Mouse (Mus musculus) CH12.LX (cell line): ENCODE measurements around the gene Arhgef25. TPM values are rescaled to one million over a fixed set of nuclear protein-coding genes. Genes with fewer than 3 reads are reported as not detected.

Experiments
- DNase-seq: peaks from one replicate; pipeline ENCODE4 v3.0.0-alpha.2; 2013; ENCODE audit errors: extremely low read depth
- H3K27ac ChIP-seq: 2 replicates; pipeline ENCODE4 v1.5.1; 2012; ENCODE audit warnings: low read depth, mild to moderate bottlenecking, control low read depth, moderate library complexity; ENCODE audit not compliant: insufficient read depth
- H3K27me3 ChIP-seq: replicated peaks from 2 replicates; pipeline ENCODE3; 2012; ENCODE audit warnings: inconsistent platforms
- H3K36me3 ChIP-seq, 2 experiments: replicated peaks in 1 of 2; 2 replicates each; pipeline versions ENCODE3 to v1.6.1; 2012; ENCODE audit warnings: inconsistent platforms in 1 of 2, low read length in 1 of 2, mild to moderate bottlenecking in 1 of 2, mixed read lengths in 1 of 2, moderate library complexity in 1 of 2; ENCODE audit not compliant: control insufficient read depth in 1 of 2, insufficient read depth in 1 of 2
- H3K4me1 ChIP-seq, 2 experiments: 2 replicates each; pipeline ENCODE4 v1.6.1; 2012; ENCODE audit warnings: inconsistent platforms in 1 of 2, moderate library complexity in 1 of 2; ENCODE audit not compliant: insufficient read depth in 2 of 2, control insufficient read depth in 1 of 2
- H3K4me2 ChIP-seq: 2 replicates; pipeline ENCODE4 v1.6.1; 2012; ENCODE audit warnings: low read depth, mild to moderate bottlenecking, control low read depth; ENCODE audit not compliant: poor library complexity, insufficient read depth, severe bottlenecking
- H3K4me3 ChIP-seq, 3 experiments: fragments of 150-350 bp in 1 of 3; sonication (generic) in 1 of 3; replicated peaks in 1 of 3; 2 replicates each; pipeline versions ENCODE3 to v1.5.1; 2011 to 2012; ENCODE audit warnings: low read depth in 2 of 3, low read length in 2 of 3, mild to moderate bottlenecking in 2 of 3, moderate library complexity in 2 of 3, control low read depth in 1 of 3, improper control_type of control experiment in 1 of 3, inconsistent platforms in 1 of 3, mixed read lengths in 1 of 3; ENCODE audit not compliant: poor library complexity in 1 of 3
- H3K79me2 ChIP-seq: replicated peaks from 2 replicates; pipeline ENCODE4 v1.6.1; 2012; ENCODE audit warnings: mild to moderate bottlenecking, moderate library complexity; ENCODE audit not compliant: control insufficient read depth, poor library complexity, insufficient read depth, severe bottlenecking; ENCODE audit errors: extremely low read depth
- H3K9ac ChIP-seq: 2 replicates; pipeline ENCODE4 v1.6.1; 2012; ENCODE audit warnings: low read depth, mild to moderate bottlenecking, control low read depth, moderate library complexity; ENCODE audit not compliant: insufficient read depth
- H3K9me3 ChIP-seq: replicated peaks from 2 replicates; pipeline ENCODE3; 2012; ENCODE audit warnings: low read length, inconsistent platforms, mixed read lengths
- BHLHE40 ChIP-seq: IDR thresholded peaks from 2 replicates; pipeline ENCODE4 v1.6.1; 2011; ENCODE audit warnings: mild to moderate bottlenecking, low read depth, low read length, improper control_type of control experiment
- CHD1 ChIP-seq: IDR thresholded peaks from 2 replicates; pipeline ENCODE4 v1.6.1; 2012; ENCODE audit warnings: low read depth, low read length, improper control_type of control experiment, inconsistent platforms
- HCFC1 ChIP-seq: IDR thresholded peaks from 2 replicates; pipeline ENCODE4 v1.6.1; 2012; ENCODE audit warnings: low read depth, mild to moderate bottlenecking, inconsistent platforms, low read length, improper control_type of control experiment
- IRF4 ChIP-seq: IDR thresholded peaks from 2 replicates; pipeline ENCODE4 v1.6.1; 2014; ENCODE audit warnings: low read depth, mild to moderate bottlenecking, inconsistent platforms, low read length, improper control_type of control experiment
- JUN ChIP-seq: IDR thresholded peaks from 2 replicates; pipeline ENCODE4 v1.6.1; 2011; ENCODE audit warnings: low read depth, mild to moderate bottlenecking, low read length, improper control_type of control experiment, moderate library complexity; ENCODE audit not compliant: insufficient read depth
- JUND ChIP-seq: conservative IDR thresholded peaks from 2 replicates; pipeline ENCODE4 v1.6.1; 2011; ENCODE audit warnings: low read depth, low read length, improper control_type of control experiment
- KAT2A ChIP-seq: IDR thresholded peaks from 2 replicates; pipeline ENCODE4 v1.6.1; 2012; ENCODE audit warnings: low read length, improper control_type of control experiment, inconsistent platforms; ENCODE audit not compliant: insufficient replicate concordance
- MAZ ChIP-seq: IDR thresholded peaks from 2 replicates; pipeline ENCODE4 v1.6.1; 2012; ENCODE audit warnings: low read depth, mild to moderate bottlenecking, inconsistent platforms, low read length, improper control_type of control experiment, moderate library complexity
- NELFE ChIP-seq: IDR thresholded peaks from 2 replicates; pipeline ENCODE4 v1.6.1; 2011; ENCODE audit warnings: low read depth, low read length, improper control_type of control experiment
- NRF1 ChIP-seq: IDR thresholded peaks from 2 replicates; pipeline ENCODE4 v1.6.1; 2014; ENCODE audit warnings: low read depth, mild to moderate bottlenecking, inconsistent platforms, low read length, improper control_type of control experiment, moderate library complexity
- PAX5 ChIP-seq: IDR thresholded peaks from 2 replicates; pipeline ENCODE4 v1.6.1; 2012; ENCODE audit warnings: low read length, inconsistent platforms, mixed read lengths
- POLR2A ChIP-seq: IDR thresholded peaks from 2 replicates; pipeline ENCODE4 v1.6.1; 2011; ENCODE audit warnings: low read depth, mild to moderate bottlenecking, improper control_type of control experiment, low read length
- RAD21 ChIP-seq: IDR thresholded peaks from 2 replicates; pipeline ENCODE4 v1.6.1; 2011; ENCODE audit warnings: low read depth, mild to moderate bottlenecking, low read length, improper control_type of control experiment, moderate library complexity
- RCOR1 ChIP-seq: conservative IDR thresholded peaks from 2 replicates; pipeline ENCODE4 v1.6.1; 2012; ENCODE audit warnings: low read depth, mild to moderate bottlenecking, inconsistent platforms, low read length, improper control_type of control experiment
- SMC3 ChIP-seq: IDR thresholded peaks from 2 replicates; pipeline ENCODE4 v1.6.1; 2011; ENCODE audit warnings: low read depth, low read length, improper control_type of control experiment
- TBP ChIP-seq: conservative IDR thresholded peaks from 2 replicates; pipeline ENCODE4 v1.6.1; 2011; ENCODE audit warnings: low read depth, low read length, improper control_type of control experiment
- UBTF ChIP-seq: IDR thresholded peaks from 2 replicates; pipeline ENCODE4 v1.6.1; 2012; ENCODE audit warnings: low read depth, mild to moderate bottlenecking, inconsistent platforms, low read length, improper control_type of control experiment, moderate library complexity
- ZMIZ1 ChIP-seq: IDR thresholded peaks from 2 replicates; pipeline ENCODE4 v1.6.1; 2012; ENCODE audit warnings: low read depth, mild to moderate bottlenecking, inconsistent platforms, low read length, improper control_type of control experiment
- dilution Hi-C: fragments of 300-500 bp; cut with MboI; formaldehyde crosslinking; loops from 2 replicates; pipeline ENCODE4 v1.14.3; 2020; ENCODE audit warnings: low sequenced_read_pairs; ENCODE audit not compliant: extremely low pct_unique_long_range_greater_than_20kb, extremely low pct_ligation_motif_present
- in situ Hi-C: fragments of 300-500 bp; cut with MboI; formaldehyde crosslinking; loops from 3 replicates; pipeline ENCODE4 v1.14.3; 2019; ENCODE audit warnings: low sequenced_read_pairs, low pct_ligation_motif_present, low pct_unique_long_range_greater_than_20kb, mixed read lengths
- polyA plus RNA-seq: library from polyadenylated mRNA; unstranded; fragments of >175 nt; gene quantifications from 2 replicates; pipeline ENCODE4 v1.2.1, GENCODE M21; 2012; ENCODE audit warnings: low read depth; ENCODE audit not compliant: insufficient read length
- total RNA-seq, 2 experiments: library from RNA; depleted of rRNA; stranded (reverse); fragments of 300-350 nt in 1 of 2; fragments of >200 nt in 1 of 2; gene quantifications; 2 replicates each; pipeline ENCODE4 v1.2.3; 2012 to 2014

Gene Arhgef25
- total and polyA plus RNA-seq, 3 experiments, result 3.3 to 8.7 (median 8.3) TPM

- no peak overlapping the region for H3K4me3 ChIP-seq
- H3K79me2 ChIP-seq, result no peaks in the 10 kb centered on the region
- H3K4me2 ChIP-seq, result no peak overlapping the region
- in situ Hi-C loops (no loop called here), dilution Hi-C loops (no loop called here)
- H3K27me3 ChIP-seq, result no peaks in the 10 kb centered on the region
- no peak overlapping the region for H3K9ac ChIP-seq
- H3K9me3 ChIP-seq, result peaks cover 7% of the 10 kb centered on the region
- no peak for DNase-seq
- peaks cover 1 to 12% of the 10 kb centered on the region in 2 experiments; a peak in 2 of 4 replicates for H3K4me1 ChIP-seq
- no peak overlapping the region for H3K27ac ChIP-seq
- H3K36me3 ChIP-seq, result peaks cover 0 to 39% of the 10 kb centered on the region in 2 experiments
- TF ChIP-seq PAX5, result no peak
- TF ChIP-seq RAD21, result no peak
- no peak for TF ChIP-seq NRF1
- no peak for TF ChIP-seq BHLHE40
Measured at GRCm38 (mm10) chr10:127185101-127185500, 4.8 kb downstream of the Arhgef25 start.

- peaks cover 0 to 36% of the 10 kb centered on the region in 2 experiments for H3K36me3 ChIP-seq
- TF ChIP-seq JUND, result no peak
- no peak for TF ChIP-seq TBP
- no peak for TF ChIP-seq NELFE
- no peak for TF ChIP-seq KAT2A
- no peak for TF ChIP-seq MAZ
- TF ChIP-seq POLR2A, result no peak
- no peak for TF ChIP-seq ZMIZ1
- no peak for TF ChIP-seq BHLHE40
- TF ChIP-seq JUN, result no peak
- no peak for TF ChIP-seq IRF4
- no peak for TF ChIP-seq HCFC1
- no peak for TF ChIP-seq CHD1
- no peak for TF ChIP-seq SMC3
- no peak for TF ChIP-seq PAX5
- no peak for TF ChIP-seq UBTF
- no peak for TF ChIP-seq RCOR1
- H3K27me3 ChIP-seq, result no peaks in the 10 kb centered on the region
- H3K9me3 ChIP-seq, result peaks cover 7% of the 10 kb centered on the region
- peaks cover 2 to 6% of the 10 kb centered on the region in 2 experiments; a peak in 1 of 4 replicates for H3K4me1 ChIP-seq
- in situ Hi-C loops, result no loop called here
- no peak overlapping the region for H3K9ac ChIP-seq
- H3K4me2 ChIP-seq, result no peak overlapping the region
- dilution Hi-C loops, result no loop called here
- H3K27ac ChIP-seq, result no peak overlapping the region
- DNase-seq, result no peak
- H3K4me3 ChIP-seq, result no peak overlapping the region
- no peaks in the 10 kb centered on the region for H3K79me2 ChIP-seq
Measured at GRCm38 (mm10) chr10:127183759-127184158, 6.1 kb downstream of the Arhgef25 start.
